Mouse (Mus musculus): ENCODE measurements around the gene Efcab10. TPM values are rescaled to one million over a fixed set of nuclear protein-coding genes. Genes with fewer than 3 reads are reported as not detected.

Efcab10 gene
- polyA plus RNA-seq, 1 experiment: not detected

GRCm38 (mm10) chr12:33365133-33365532 lies 29.5 kb upstream of the Efcab10 start:
- H3K27ac ChIP-seq (ENCODE audit: insufficient read depth, low read length): no peak overlapping the region
- no peak overlapping the region for H3K4me3 ChIP-seq (ENCODE audit: insufficient read depth, low read length)
- no peaks in the 10 kb centered on the region for H3K4me1 ChIP-seq (ENCODE audit: control insufficient read depth, insufficient read depth, low read length)
- no peak for TF ChIP-seq POLR2A (IDR thresholded peaks at IDR 0.05; ENCODE audit: low read depth, low read length)
- TF ChIP-seq CTCF (IDR thresholded peaks at IDR 0.05; ENCODE audit: borderline replicate concordance, insufficient read depth, low read length): no peak

GRCm38 (mm10) chr12:33369555-33369954 lies 25.1 kb upstream of the Efcab10 start:
- Histone ChIP-seq H3K4me1 (ENCODE audit: control insufficient read depth, insufficient read depth, low read length) (no peaks in the 10 kb centered on the region), H3K27ac (ENCODE audit: insufficient read depth, low read length) (no peak overlapping the region), H3K4me3 (ENCODE audit: insufficient read depth, low read length) (no peak overlapping the region)
- no peak for TF ChIP-seq POLR2A (IDR thresholded peaks at IDR 0.05; ENCODE audit: low read depth, low read length)
- no peak for TF ChIP-seq CTCF (IDR thresholded peaks at IDR 0.05; ENCODE audit: borderline replicate concordance, insufficient read depth, low read length)

- TF ChIP-seq POLR2A (IDR thresholded peaks at IDR 0.05; ENCODE audit: low read depth, low read length) (no peak), CTCF (IDR thresholded peaks at IDR 0.05; ENCODE audit: borderline replicate concordance, insufficient read depth, low read length) (peak; percentile 78)
- H3K27ac ChIP-seq (ENCODE audit: insufficient read depth, low read length): no peak overlapping the region
- H3K4me1 ChIP-seq (ENCODE audit: control insufficient read depth, insufficient read depth, low read length): no peaks in the 10 kb centered on the region
- no peak overlapping the region for H3K4me3 ChIP-seq (ENCODE audit: insufficient read depth, low read length)
These were observed 14.8 kb upstream of the Efcab10 start for GRCm38 (mm10) chr12:33379624-33380445.

GRCm38 (mm10) chr12:33388842-33389241 lies 5.8 kb upstream of the Efcab10 start:
- H3K4me1 ChIP-seq (ENCODE audit: control insufficient read depth, insufficient read depth, low read length): no peaks in the 10 kb centered on the region
- TF ChIP-seq POLR2A (IDR thresholded peaks at IDR 0.05; ENCODE audit: low read depth, low read length): no peak
- peak; percentile 86 for TF ChIP-seq CTCF (IDR thresholded peaks at IDR 0.05; ENCODE audit: borderline replicate concordance, insufficient read depth, low read length)

GRCm38 (mm10) chr12:33390844-33391560 lies 3.7 kb upstream of the Efcab10 start:
- TF ChIP-seq CTCF (IDR thresholded peaks at IDR 0.05; ENCODE audit: borderline replicate concordance, insufficient read depth, low read length) (no peak), POLR2A (IDR thresholded peaks at IDR 0.05; ENCODE audit: low read depth, low read length) (no peak)
- H3K4me3 ChIP-seq (ENCODE audit: insufficient read depth, low read length): no peak overlapping the region
- no peaks in the 10 kb centered on the region for H3K4me1 ChIP-seq (ENCODE audit: control insufficient read depth, insufficient read depth, low read length)
- H3K27ac ChIP-seq (ENCODE audit: insufficient read depth, low read length): no peak overlapping the region

More at GRCm38 (mm10) chr12:33388842-33389241, 5.8 kb upstream of the Efcab10 start:
- Histone ChIP-seq H3K27ac (ENCODE audit: insufficient read depth, low read length) (no peak overlapping the region), H3K4me3 (ENCODE audit: insufficient read depth, low read length) (no peak overlapping the region)

GRCm38 (mm10) chr12:33403265-33403693 lies 8.6 kb downstream of the Efcab10 start:
- H3K27ac ChIP-seq (ENCODE audit: insufficient read depth, low read length): no peak overlapping the region
- TF ChIP-seq POLR2A (IDR thresholded peaks at IDR 0.05; ENCODE audit: low read depth, low read length): no peak
- no peak for TF ChIP-seq CTCF (IDR thresholded peaks at IDR 0.05; ENCODE audit: borderline replicate concordance, insufficient read depth, low read length)
- H3K4me1 ChIP-seq (ENCODE audit: control insufficient read depth, insufficient read depth, low read length): no peaks in the 10 kb centered on the region
- no peak overlapping the region for H3K4me3 ChIP-seq (ENCODE audit: insufficient read depth, low read length)

GRCm38 (mm10) chr12:33404996-33405395 lies 10.3 kb downstream of the Efcab10 start:
- Histone ChIP-seq H3K4me3 (ENCODE audit: insufficient read depth, low read length) (no peak overlapping the region), H3K27ac (ENCODE audit: insufficient read depth, low read length) (no peak overlapping the region), H3K4me1 (ENCODE audit: control insufficient read depth, insufficient read depth, low read length) (no peaks in the 10 kb centered on the region)
- no peak for TF ChIP-seq CTCF (IDR thresholded peaks at IDR 0.05; ENCODE audit: borderline replicate concordance, insufficient read depth, low read length)
- TF ChIP-seq POLR2A (IDR thresholded peaks at IDR 0.05; ENCODE audit: low read depth, low read length): no peak

- no peak overlapping the region for H3K4me3 ChIP-seq (ENCODE audit: insufficient read depth, low read length)
- no peaks in the 10 kb centered on the region for H3K4me1 ChIP-seq (ENCODE audit: control insufficient read depth, insufficient read depth, low read length)
- H3K27ac ChIP-seq (ENCODE audit: insufficient read depth, low read length): no peak overlapping the region
- no peak for TF ChIP-seq CTCF (IDR thresholded peaks at IDR 0.05; ENCODE audit: borderline replicate concordance, insufficient read depth, low read length)
- no peak for TF ChIP-seq POLR2A (IDR thresholded peaks at IDR 0.05; ENCODE audit: low read depth, low read length)
These were observed 10.9 kb downstream of the Efcab10 start for GRCm38 (mm10) chr12:33405398-33406026.

- H3K4me3 ChIP-seq (ENCODE audit: insufficient read depth, low read length): no peak overlapping the region
- H3K4me1 ChIP-seq (ENCODE audit: control insufficient read depth, insufficient read depth, low read length): no peaks in the 10 kb centered on the region
- no peak for TF ChIP-seq CTCF (IDR thresholded peaks at IDR 0.05; ENCODE audit: borderline replicate concordance, insufficient read depth, low read length)
- TF ChIP-seq POLR2A (IDR thresholded peaks at IDR 0.05; ENCODE audit: low read depth, low read length): no peak
- no peak overlapping the region for H3K27ac ChIP-seq (ENCODE audit: insufficient read depth, low read length)
These were observed 17.0 kb downstream of the Efcab10 start for GRCm38 (mm10) chr12:33411580-33412151.

Data from embryonic fibroblast, embryonic 13.5 days (primary cell).